Mouse (Mus musculus): Measurements from ENCODE around the gene Dram1.

The Dram1 gene

GRCm38 (mm10) chr10:88379013-88379885 lies at the start of gene Dram1, which contains the start of gene Gnptab:
TSS of gene Dram1 (minus strand) at chr10:88379080.
TSS of gene Gnptab (plus strand) at chr10:88379132.
- peak; percentile 80 to 88 for DNase-seq (ENCODE audit: low spot score in 2 of 2)

GRCm38 (mm10) chr10:88427998-88428397 lies 49.1 kb upstream of the Dram1 start:
- no peak for DNase-seq (ENCODE audit: low spot score in 2 of 2)

- no peak for DNase-seq (ENCODE audit: low spot score in 2 of 2)
Observed at GRCm38 (mm10) chr10:88426896-88427295, 48.0 kb upstream of the Dram1 start.

- peak in 1 of 2 experiments; percentile 35 for DNase-seq (ENCODE audit: low spot score in 2 of 2)
Observed at GRCm38 (mm10) chr10:88426158-88426816, 47.4 kb upstream of the Dram1 start.

- DNase-seq (ENCODE audit: low spot score in 2 of 2) = no peak
Observed at GRCm38 (mm10) chr10:88420655-88421435, 42.0 kb upstream of the Dram1 start.

GRCm38 (mm10) chr10:88420141-88420541 lies 41.3 kb upstream of the Dram1 start:
- no peak for DNase-seq (ENCODE audit: low spot score in 2 of 2)

- no peak for DNase-seq (ENCODE audit: low spot score in 2 of 2)
Observed at GRCm38 (mm10) chr10:88417686-88418085, 38.8 kb upstream of the Dram1 start.

GRCm38 (mm10) chr10:88412290-88412995 lies 33.6 kb upstream of the Dram1 start:
- no peak for DNase-seq (ENCODE audit: low spot score in 2 of 2)

GRCm38 (mm10) chr10:88409751-88410150 lies 30.9 kb upstream of the Dram1 start:
- no peak for DNase-seq (ENCODE audit: low spot score in 2 of 2)

GRCm38 (mm10) chr10:88407875-88408631 lies 29.2 kb upstream of the Dram1 start:
- no peak for DNase-seq (ENCODE audit: low spot score in 2 of 2)

- DNase-seq (ENCODE audit: low spot score in 2 of 2) = no peak
Observed at GRCm38 (mm10) chr10:88405812-88406211, 26.9 kb upstream of the Dram1 start.

GRCm38 (mm10) chr10:88404220-88404619 lies 25.3 kb upstream of the Dram1 start:
- no peak for DNase-seq (ENCODE audit: low spot score in 2 of 2)

- DNase-seq (ENCODE audit: low spot score in 2 of 2) = no peak
Observed at GRCm38 (mm10) chr10:88403021-88403420, 24.1 kb upstream of the Dram1 start.

- DNase-seq (ENCODE audit: low spot score in 2 of 2) = no peak
Observed at GRCm38 (mm10) chr10:88399271-88399670, 20.4 kb upstream of the Dram1 start.

GRCm38 (mm10) chr10:88398668-88399243 lies 19.9 kb upstream of the Dram1 start:
- no peak for DNase-seq (ENCODE audit: low spot score in 2 of 2)

GRCm38 (mm10) chr10:88392181-88392847 lies 13.4 kb upstream of the Dram1 start:
- DNase-seq (ENCODE audit: low spot score in 2 of 2) = no peak

- DNase-seq (ENCODE audit: low spot score in 2 of 2) = no peak
Observed at GRCm38 (mm10) chr10:88391495-88391894, 12.6 kb upstream of the Dram1 start.

GRCm38 (mm10) chr10:88390096-88390790 lies 11.4 kb upstream of the Dram1 start:
- no peak for DNase-seq (ENCODE audit: low spot score in 2 of 2)

- no peak for DNase-seq (ENCODE audit: low spot score in 2 of 2)
Observed at GRCm38 (mm10) chr10:88389576-88389975, 10.7 kb upstream of the Dram1 start.
